Mouse (Mus musculus) liver, adult 2 months (tissue): ENCODE measurements around the gene Nbr1.

Source experiments
- CTCF ChIP-seq: fragments of 200-500 bp; IDR thresholded peaks from 2 replicates; pipeline ENCODE4 v1.5.1; 2011; ENCODE audit warnings: low read depth, low read length, control low read depth
- POLR2A ChIP-seq: fragments of 200-500 bp; IDR thresholded peaks from 2 replicates; pipeline ENCODE4 v1.6.1; 2011; ENCODE audit warnings: low read length, control low read depth; ENCODE audit not compliant: insufficient read depth; ENCODE audit errors: extremely low read depth

DNA sequence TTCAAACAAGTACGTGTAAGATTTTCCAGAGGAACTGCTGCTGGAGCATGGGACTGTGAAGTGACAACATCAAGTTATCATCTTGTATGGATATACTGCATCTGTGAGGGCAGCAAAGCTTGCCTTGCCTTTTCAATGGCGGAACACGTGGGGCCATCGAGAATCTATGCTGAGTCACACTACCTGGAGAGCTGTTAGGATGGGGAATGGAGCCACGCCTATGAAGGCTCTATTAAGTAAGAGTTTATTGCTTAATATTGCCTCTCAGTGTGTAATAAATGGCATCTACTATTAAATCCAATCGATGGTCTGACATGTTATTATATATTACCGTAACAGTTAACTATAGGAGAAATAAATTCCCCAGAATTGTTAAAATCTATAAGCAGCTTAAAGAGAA is 44.9 kb upstream of the Nbr1 start:
- TF ChIP-seq CTCF = no peak
- TF ChIP-seq POLR2A = no peak
